Mouse (Mus musculus): Measurements from ENCODE around the gene Hnrnpd.

DNA sequence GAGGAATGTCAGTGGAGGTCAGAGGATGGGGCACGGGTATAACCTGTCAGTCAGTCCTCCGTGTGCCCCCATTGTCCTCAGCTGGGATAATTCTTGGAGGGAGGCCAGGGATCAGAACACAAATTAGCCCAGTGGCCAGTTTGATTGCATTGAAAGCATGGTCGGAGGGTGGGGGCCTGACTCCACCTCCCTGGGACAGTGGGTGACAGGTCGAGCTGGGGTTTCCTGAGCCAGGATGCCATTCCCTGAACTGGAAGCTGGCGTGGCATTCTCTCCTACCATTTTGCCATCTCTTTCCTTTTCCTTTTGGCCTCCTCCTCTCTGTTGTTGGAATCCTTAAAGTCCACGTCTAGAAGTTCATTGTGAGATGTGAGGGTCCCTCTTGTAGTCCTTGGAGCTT is 27.2 kb upstream of the Hnrnpd start:
- TF ChIP-seq CTCF (IDR thresholded peaks at IDR 0.05) (no peak), POLR2A (IDR thresholded peaks at IDR 0.05; ENCODE audit: insufficient read depth, low read depth, low read length) (no peak)

Measured in heart, adult 2 months (tissue).